Mouse (Mus musculus) intestine, postnatal 0 days (tissue): ENCODE data around the gene Plxdc1. TPM values are rescaled to one million over a fixed set of nuclear protein-coding genes. Genes with fewer than 3 reads are reported as not detected.
A peak's percentile ranks its signal among the peaks of the same experiment; 100 is the strongest.

Experiments used
- ATAC-seq: fragments of 200-750 bp; cut with Nextera tagmentation; 2 replicates; pipeline ENCODE4 v1.8.0; 2017; ENCODE audit warnings: mild to moderate bottlenecking, moderate TSS enrichment, moderate library complexity
- H3K27ac ChIP-seq: fragments of 300-500 bp; sonication (generic); 2 replicates; pipeline ENCODE4 v1.5.1; 2014; ENCODE audit warnings: mild to moderate bottlenecking, low read depth, low read length, moderate library complexity
- H3K27me3 ChIP-seq: fragments of 300-500 bp; sonication (generic); replicated peaks from 2 replicates; pipeline ENCODE4 v1.6.1; 2014; ENCODE audit warnings: low read length, mixed read lengths; ENCODE audit not compliant: control insufficient read depth, insufficient read depth
- H3K36me3 ChIP-seq: fragments of 300-500 bp; sonication (generic); 2 replicates; pipeline ENCODE4 v1.6.1; 2014; ENCODE audit warnings: mild to moderate bottlenecking, moderate library complexity; ENCODE audit not compliant: control insufficient read depth, insufficient read depth
- H3K4me1 ChIP-seq: fragments of 300-500 bp; sonication (generic); replicated peaks from 2 replicates; pipeline ENCODE4 v1.6.1; 2014; ENCODE audit warnings: antibody characterized with exemption, low read length, mixed read lengths; ENCODE audit not compliant: control insufficient read depth, insufficient read depth
- H3K4me2 ChIP-seq: fragments of 300-500 bp; sonication (generic); replicated peaks from 2 replicates; pipeline ENCODE4 v1.6.1; 2014; ENCODE audit warnings: low read depth, mild to moderate bottlenecking, moderate library complexity
- H3K4me3 ChIP-seq: fragments of 300-500 bp; sonication (generic); 2 replicates; pipeline ENCODE4 v1.5.1; 2014; ENCODE audit warnings: low read depth, low read length
- H3K9ac ChIP-seq: fragments of 300-500 bp; sonication (generic); 2 replicates; pipeline ENCODE4 v1.6.1; 2014; ENCODE audit warnings: mild to moderate bottlenecking, low read depth, low read length
- H3K9me3 ChIP-seq: fragments of 300-500 bp; sonication (generic); 2 replicates; pipeline ENCODE4 v1.6.1; 2016; ENCODE audit warnings: mixed run types; ENCODE audit not compliant: control insufficient read depth
- CTCF ChIP-seq: sonication (generic); IDR thresholded peaks from 2 replicates; pipeline ENCODE4 v1.5.1; 2016; ENCODE audit warnings: low read depth, mild to moderate bottlenecking, control low read depth, antibody characterized with exemption, moderate library complexity
- WGBS: fragments of 180-500 bp; shearing (Covaris S2); extraction: QIAGEN DNeasy Blood & Tissue Kit; methylation state at CpG from one replicate; pipeline ENCODE4 v1.1.7; 2014; 5-methylcytosine and 5-hydroxymethylcytosine counted together
- polyA plus RNA-seq: library from polyadenylated mRNA; unstranded; fragments of >200 nt; fragmentation: Nextera tagmentation; extraction: Ambion mirVana; gene quantifications from 2 replicates; pipeline ENCODE4 v1.2.1, GENCODE M21; 2015

Gene Plxdc1
- polyA plus RNA-seq: 0.30 and 0.31 TPM in 2 replicates

GRCm38 (mm10) chr11:97985727-97986677 is at the start of gene Plxdc1:
Gene Plxdc1, minus strand, starts transcription at chr11:97986444.
- H3K4me1 ChIP-seq: 0 out of 2 replicates have a peak, but pooled peaks cover 3% of the 10 kb centered on the region
- no peak within 1 kb of the TSS for H3K27ac ChIP-seq
- H3K9me3 ChIP-seq: no peaks in the 10 kb centered on the region
- 2% methylated on average over 70 of the region's 74 CpGs for WGBS
- H3K4me3 ChIP-seq: peak within 1 kb of the TSS; percentile 90
- ATAC-seq: no peak
- no peak for TF ChIP-seq CTCF
- H3K4me2 ChIP-seq: peak within 1 kb of the TSS; percentile 94
- H3K9ac ChIP-seq: peak within 1 kb of the TSS; percentile 31
- H3K36me3 ChIP-seq: no peaks in the 10 kb centered on the region
- H3K27me3 ChIP-seq: peaks cover 16% of the 10 kb centered on the region; the same call in 1 of the 2 replicates

DNA sequence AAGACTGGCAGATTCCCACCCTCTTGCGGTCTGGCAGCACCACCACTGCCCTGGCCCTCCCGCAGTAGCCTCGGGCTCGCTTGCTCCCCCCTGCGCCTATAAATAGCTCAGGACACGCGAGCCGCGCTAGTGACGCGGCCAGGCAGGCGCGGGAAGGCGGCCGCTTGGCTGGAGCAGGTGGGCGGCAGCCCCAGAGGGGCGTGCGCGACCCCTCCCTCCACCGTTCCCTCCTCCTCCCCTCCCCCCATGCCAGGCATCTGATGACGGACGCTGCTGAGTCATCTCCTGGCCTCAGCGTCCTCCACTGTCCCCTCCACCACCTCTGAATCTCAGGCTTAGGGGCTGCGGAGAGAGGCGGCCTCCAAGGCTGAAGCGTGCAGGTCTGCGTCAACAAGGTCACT is 49.7 kb upstream of the Plxdc1 start:
- Histone ChIP-seq H3K9ac (no peak overlapping the region), H3K4me1 (no peaks in the 10 kb centered on the region), H3K27ac (no peak overlapping the region), H3K4me3 (peak overlapping the region; percentile 22), H3K9me3 (no peaks in the 10 kb centered on the region), H3K27me3 (peaks cover 24% of the 10 kb centered on the region), H3K4me2 (peak overlapping the region; percentile 63), H3K36me3 (peaks cover 2% of the 10 kb centered on the region)
- ATAC-seq: 0 out of 2 replicates have a peak, but pooled peaks have one; percentile 19
- TF ChIP-seq CTCF: peak; percentile 29; the same call in 1 of the 2 replicates
- WGBS: 1% methylated on average over 27 of the region's 27 CpGs

DNA sequence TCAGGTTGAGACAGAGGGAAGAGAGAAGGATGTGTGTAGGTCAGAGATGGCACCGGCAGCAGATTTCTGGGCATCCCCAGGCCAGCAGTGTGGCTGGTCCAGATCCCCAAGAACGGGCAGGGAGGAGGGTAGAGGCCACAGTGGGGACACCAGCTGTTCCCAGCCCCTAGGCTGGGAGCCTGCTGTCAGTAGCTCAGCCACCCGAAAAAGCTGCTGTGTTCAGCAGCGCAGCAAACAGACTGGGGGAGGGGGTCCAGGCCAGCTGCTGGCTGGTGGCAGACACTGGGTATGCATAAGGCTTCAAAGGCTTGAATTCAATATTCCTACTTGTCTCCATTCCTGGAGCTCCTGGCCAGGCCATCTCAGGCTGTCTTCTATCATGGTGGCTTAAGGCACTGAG is 48.6 kb upstream of the Plxdc1 start:
- Histone ChIP-seq H3K36me3 (peaks cover 14% of the 10 kb centered on the region), H3K27ac (no peak overlapping the region), H3K9ac (no peak overlapping the region), H3K4me2 (no peak overlapping the region), H3K4me3 (no peak overlapping the region), H3K4me1 (no peaks in the 10 kb centered on the region), H3K27me3 (peaks cover 24% of the 10 kb centered on the region), H3K9me3 (no peaks in the 10 kb centered on the region)
- no peak for TF ChIP-seq CTCF
- 52% methylated on average over 4 of the region's 4 CpGs for WGBS
- no peak for ATAC-seq

DNA sequence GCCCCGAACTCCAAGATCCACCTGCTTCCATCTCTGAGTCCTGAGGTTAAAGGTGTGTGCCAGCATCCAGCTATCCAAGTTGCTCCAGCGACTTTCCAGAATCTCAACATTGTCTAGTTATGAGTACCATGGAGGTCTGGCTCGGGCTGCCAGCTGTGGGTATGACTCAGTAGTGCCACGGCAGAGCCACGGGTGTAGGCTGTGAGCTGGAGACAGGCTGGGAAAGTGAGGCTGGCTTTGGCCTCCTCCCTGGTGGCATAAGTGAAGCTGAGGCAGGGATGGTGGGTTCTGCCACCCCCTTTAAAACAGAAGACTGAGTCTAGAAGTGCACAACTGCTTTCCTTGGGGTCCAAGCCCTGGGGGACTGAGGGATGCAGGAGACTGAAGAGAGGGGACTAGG is 47.8 kb upstream of the Plxdc1 start:
- no peak overlapping the region for H3K4me2 ChIP-seq
- H3K9ac ChIP-seq: no peak overlapping the region
- WGBS: 73% methylated on average over 5 of the region's 5 CpGs
- no peak overlapping the region for H3K27ac ChIP-seq
- H3K27me3 ChIP-seq: peaks cover 24% of the 10 kb centered on the region
- ATAC-seq: no peak
- H3K36me3 ChIP-seq: peaks cover 22% of the 10 kb centered on the region
- TF ChIP-seq CTCF: no peak
- H3K4me1 ChIP-seq: no peaks in the 10 kb centered on the region
- no peaks in the 10 kb centered on the region for H3K9me3 ChIP-seq
- no peak overlapping the region for H3K4me3 ChIP-seq

GRCm38 (mm10) chr11:98031443-98031770 is 45.2 kb upstream of the Plxdc1 start:
- Histone ChIP-seq H3K4me1 (no peaks in the 10 kb centered on the region), H3K4me3 (no peak overlapping the region), H3K36me3 (peaks cover 27% of the 10 kb centered on the region), H3K27me3 (peaks cover 9% of the 10 kb centered on the region), H3K9me3 (no peaks in the 10 kb centered on the region), H3K27ac (no peak overlapping the region), H3K4me2 (no peak overlapping the region), H3K9ac (no peak overlapping the region)
- TF ChIP-seq CTCF: peak; percentile 91
- ATAC-seq: no peak
- 8% methylated on average over 5 of the region's 5 CpGs for WGBS

DNA sequence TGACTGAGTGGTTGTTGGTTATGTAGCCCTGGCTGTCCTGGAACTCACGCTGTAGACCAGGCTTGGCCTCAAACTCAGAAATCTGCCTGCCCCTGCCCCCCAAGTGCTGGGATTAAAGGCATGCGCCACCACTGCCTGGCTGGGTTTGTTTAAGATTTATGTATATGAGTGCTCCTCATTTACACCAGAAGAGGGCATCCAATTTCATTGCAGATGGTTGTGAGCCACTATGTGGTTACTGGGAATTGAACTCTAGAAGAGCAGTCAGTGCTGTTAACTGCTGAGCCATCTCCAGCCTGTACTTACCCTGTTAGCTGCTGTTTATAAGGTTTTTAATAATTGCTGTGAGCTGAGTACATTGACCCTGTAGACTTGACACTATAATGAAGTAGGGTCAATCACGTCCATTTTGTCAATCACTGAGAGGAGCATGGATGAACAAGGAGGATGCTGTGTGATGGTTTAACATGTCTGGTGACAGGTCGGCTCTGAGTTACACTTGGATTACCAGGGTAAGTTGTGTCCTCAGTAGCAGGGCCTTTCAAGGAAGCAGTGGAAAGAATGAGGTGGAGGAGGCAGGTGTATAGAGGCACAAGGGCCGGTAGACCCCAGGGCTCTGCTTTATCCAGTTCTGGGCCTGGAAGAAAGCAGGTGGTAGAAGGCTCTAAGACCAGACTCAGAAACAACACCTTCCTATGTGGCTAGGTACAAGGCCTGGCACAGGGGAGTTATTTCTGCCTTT is 44.6 kb upstream of the Plxdc1 start:
- peak; percentile 50 for TF ChIP-seq CTCF
- ATAC-seq: no peak
- Histone ChIP-seq H3K27me3 (peaks cover 4% of the 10 kb centered on the region; the same call in 1 of the 2 replicates), H3K27ac (no peak overlapping the region), H3K4me3 (no peak overlapping the region), H3K4me1 (0 out of 2 replicates have a peak, but pooled peaks cover 4% of the 10 kb centered on the region), H3K36me3 (peaks cover 27% of the 10 kb centered on the region), H3K9me3 (no peaks in the 10 kb centered on the region), H3K4me2 (no peak overlapping the region), H3K9ac (no peak overlapping the region)
- WGBS: 50% methylated on average over 5 of the region's 5 CpGs
